Mouse (Mus musculus): ENCODE data around the gene Cryaa. TPM values are rescaled to one million over a fixed set of nuclear protein-coding genes. Genes with fewer than 3 reads are reported as not detected.
A peak's percentile ranks its signal among the peaks of the same experiment; 100 is the strongest.

Cryaa gene
- total RNA-seq (2014; fragmentation: Nextera tagmentation): not detected in 2 replicates
- not detected in 2 replicates for total RNA-seq (2017)

GRCm38 (mm10) chr17:31677507-31677906 is at the start of gene Cryaa:
Cryaa (plus strand) TSS chr17:31677807.
- no peak for ATAC-seq (replicated peaks; ENCODE audit: poor library complexity, severe bottlenecking)

GRCm38 (mm10) chr17:31627961-31628360 is 49.6 kb upstream of the Cryaa start:
- no peak for ATAC-seq (replicated peaks; ENCODE audit: poor library complexity, severe bottlenecking)

- ATAC-seq (replicated peaks; ENCODE audit: poor library complexity, severe bottlenecking): no peak
Observed at GRCm38 (mm10) chr17:31631081-31631800, 46.4 kb upstream of the Cryaa start.

- no peak for ATAC-seq (replicated peaks; ENCODE audit: poor library complexity, severe bottlenecking)
Observed at GRCm38 (mm10) chr17:31633007-31633406, 44.6 kb upstream of the Cryaa start.

- no peak for ATAC-seq (replicated peaks; ENCODE audit: poor library complexity, severe bottlenecking)
Observed at GRCm38 (mm10) chr17:31634896-31635295, 42.7 kb upstream of the Cryaa start.

DNA sequence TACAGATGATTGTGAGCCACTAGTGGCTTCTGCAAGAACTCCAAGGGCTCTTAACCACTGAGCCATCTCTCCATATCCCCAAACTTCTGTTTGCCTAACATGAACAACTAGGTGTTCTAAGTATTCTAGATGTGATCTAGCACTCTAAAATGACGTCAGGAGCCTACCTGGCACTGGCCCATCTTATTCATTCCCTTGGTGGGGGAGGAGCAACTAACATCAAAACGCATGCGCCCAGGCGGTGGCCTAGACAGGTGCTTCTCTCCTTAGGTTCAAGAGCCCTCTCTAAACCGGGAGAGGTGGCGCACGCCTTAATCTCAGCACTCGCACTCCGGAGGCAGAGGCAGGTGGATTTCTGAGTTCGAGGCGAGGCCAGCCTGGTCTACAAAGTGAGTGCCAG is 41.8 kb upstream of the Cryaa start:
- ATAC-seq (replicated peaks; ENCODE audit: poor library complexity, severe bottlenecking): no peak

DNA sequence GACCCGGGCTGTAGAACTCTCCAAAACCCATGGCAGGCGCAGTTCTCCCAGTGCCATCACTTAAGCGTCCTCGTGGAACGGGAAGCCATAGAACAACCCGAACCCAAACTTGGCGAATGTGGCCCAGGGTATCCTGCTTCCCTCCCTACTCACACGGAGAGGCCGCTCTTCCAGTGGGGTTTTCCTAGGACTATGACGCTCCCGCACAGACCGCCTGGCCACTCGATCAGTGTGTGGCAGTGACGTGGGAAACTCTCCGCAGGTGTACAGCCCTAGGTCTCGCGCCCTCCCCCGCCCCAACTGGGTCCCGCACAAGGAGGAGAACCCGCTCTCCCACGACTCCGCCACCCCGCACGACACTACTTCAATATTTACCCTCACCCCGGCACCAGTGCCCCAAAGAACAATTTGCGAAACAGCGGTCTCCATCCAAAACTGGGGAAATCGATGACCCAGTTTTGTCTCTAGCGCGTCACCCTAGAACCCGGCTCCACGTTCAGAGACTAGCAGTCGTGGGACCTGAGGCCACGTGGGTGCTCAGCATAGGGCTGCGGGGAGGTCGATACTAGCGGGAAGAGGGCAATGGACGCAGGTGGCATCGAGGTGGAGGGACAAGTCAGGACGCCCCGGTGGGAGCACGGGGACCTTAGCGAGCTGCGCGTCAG is 41.2 kb upstream of the Cryaa start:
- peak; percentile 23; the same call in 1 of the 2 replicates for ATAC-seq (replicated peaks; ENCODE audit: poor library complexity, severe bottlenecking)

DNA sequence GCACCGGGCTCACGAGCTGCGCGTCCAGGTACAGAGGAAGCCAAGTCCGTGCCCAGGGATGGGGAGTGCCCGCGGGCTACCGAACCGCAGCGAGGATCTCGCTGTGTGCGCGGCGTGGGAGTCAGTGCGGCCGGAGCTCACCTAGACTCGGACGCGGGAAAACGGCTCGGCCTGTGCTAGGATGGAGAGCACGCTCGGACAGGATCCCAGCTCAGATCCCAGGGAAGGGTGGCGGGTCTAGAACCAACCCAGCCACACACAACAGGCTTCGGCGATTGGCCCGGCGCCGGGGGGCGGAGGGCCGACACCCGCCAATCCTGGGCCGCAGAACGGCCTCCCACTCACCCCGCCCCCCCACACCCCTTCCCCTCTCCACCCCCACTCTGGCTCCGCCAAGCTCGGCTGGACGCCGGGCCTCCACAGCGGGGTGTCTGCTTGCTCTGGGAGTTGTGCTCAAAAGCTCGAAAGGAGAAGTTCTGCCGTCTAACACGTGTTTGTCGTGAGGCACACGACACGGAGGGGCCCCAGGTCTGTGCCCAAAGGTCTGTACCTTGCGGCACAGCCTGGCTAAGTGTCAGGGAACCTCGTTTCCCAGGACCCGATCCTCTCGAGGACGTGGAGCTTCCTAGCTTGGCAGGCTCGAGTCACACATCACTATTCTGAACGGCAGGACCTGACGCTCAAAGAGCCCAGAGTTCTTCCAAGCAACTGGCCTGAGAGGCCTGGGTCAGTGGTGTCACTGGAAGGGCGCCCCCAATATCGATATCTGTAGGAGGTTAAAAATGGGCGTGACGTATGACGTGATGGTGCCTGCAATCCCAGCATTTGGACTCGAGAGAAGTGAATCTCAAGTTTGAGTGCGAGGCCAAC is 40.4 kb upstream of the Cryaa start, which contains the start of gene Cbs:
TSS of gene Cbs (minus strand) at position 297 of the 870 bp plus-strand sequence.
- peak; percentile 76 for ATAC-seq (replicated peaks; ENCODE audit: poor library complexity, severe bottlenecking)

GRCm38 (mm10) chr17:31637866-31638570 is 39.6 kb upstream of the Cryaa start:
- no peak for ATAC-seq (replicated peaks; ENCODE audit: poor library complexity, severe bottlenecking)

DNA sequence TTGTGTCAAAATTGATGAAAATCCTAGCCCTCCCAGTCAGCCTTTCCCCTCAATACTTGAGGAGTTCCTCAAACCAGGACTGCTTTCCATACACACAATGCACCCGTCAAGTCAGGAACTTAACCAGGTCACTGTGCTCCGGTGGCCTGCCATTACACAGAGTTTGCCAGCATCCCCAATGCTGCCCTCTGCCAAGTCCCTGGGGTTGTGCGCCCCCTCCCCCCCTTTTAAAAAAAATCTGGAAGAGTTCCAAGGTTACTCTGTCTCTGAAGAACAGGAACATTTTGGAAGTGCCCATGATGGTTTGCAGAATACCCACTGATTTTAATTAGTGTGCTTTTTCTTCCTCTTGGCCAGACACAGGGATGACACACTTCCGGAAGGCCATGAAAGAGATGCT is 38.0 kb upstream of the Cryaa start:
- ATAC-seq (replicated peaks; ENCODE audit: poor library complexity, severe bottlenecking): no peak

DNA sequence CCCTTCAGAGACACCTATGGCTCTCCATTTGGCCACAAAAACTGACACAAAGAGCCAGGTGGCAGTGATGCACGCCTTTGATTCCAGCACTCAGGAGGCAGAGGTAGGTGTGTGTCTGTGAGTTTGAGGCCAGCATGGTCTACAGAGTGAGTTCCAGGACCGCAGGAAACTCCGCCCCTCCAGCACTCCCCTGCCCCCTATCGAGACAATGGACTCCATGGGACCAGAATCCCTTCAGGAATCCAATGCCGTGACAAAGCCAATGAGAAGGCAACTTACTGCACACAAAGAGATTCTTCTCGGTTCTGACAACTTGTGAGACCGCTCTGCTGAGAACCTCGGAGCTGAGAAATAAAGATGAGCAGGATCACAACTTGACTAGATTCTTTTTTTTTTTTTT is 35.3 kb upstream of the Cryaa start:
- no peak for ATAC-seq (replicated peaks; ENCODE audit: poor library complexity, severe bottlenecking)

- no peak for ATAC-seq (replicated peaks; ENCODE audit: poor library complexity, severe bottlenecking)
Observed at GRCm38 (mm10) chr17:31642913-31643312, 34.7 kb upstream of the Cryaa start.

DNA sequence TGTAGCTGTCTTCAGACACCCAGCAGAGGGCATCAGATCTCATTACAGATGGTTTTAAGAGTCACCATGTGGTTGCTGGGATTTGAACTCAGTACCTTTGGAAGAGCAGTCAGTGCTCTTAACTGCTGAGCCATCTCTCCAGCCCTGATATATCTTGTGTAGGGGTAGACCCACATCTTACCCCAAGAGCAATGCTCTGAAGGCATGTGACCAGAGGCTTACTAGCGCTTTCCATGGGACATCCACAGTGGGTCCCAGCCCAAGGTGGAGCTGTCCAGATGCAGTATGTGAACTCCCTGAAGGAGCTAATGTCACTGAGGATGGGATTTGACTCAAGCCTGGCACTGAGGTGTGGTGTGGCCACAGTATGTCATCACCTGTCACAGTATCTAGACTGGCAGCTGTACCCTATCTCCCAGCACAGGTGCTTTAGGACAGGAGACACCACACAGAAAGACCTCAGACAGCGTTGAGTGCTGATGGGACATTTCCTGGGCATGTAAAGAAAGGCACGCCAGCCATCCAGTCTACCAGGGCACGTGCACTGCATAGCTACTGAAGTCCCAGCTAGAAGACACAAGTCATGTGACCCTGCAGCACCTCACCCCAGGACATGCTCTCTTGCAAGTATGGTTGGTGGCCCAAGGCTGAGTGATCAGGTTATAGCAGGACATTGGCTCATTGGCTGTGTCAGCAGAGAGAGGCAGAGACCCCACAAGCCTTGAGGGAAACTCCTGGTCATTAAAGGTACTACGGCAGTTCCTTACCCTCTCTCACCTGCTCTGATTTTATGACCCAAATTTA is 31.2 kb upstream of the Cryaa start:
- no peak for ATAC-seq (replicated peaks; ENCODE audit: poor library complexity, severe bottlenecking)

GRCm38 (mm10) chr17:31652152-31652551 is 25.5 kb upstream of the Cryaa start:
- ATAC-seq (replicated peaks; ENCODE audit: poor library complexity, severe bottlenecking): no peak

DNA sequence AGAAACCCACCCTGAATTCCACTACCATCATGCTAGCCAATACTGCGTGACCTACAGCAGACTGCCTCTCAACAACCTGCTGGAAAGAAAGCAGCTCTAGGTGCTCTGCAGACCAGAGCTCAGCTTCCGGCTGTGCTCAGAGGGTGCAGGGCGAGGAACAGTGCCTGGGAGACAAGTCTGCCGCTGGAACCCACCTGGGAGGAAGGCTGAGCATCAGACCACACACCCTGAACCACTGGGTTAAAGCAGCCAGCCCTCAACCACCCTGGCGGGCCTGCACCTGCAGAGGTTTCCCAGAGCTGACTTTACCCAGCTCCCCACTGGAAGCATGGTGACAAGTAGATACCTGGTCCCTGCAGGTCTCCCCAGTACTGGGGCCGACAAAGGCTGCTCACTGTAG is 24.3 kb upstream of the Cryaa start:
- no peak for ATAC-seq (replicated peaks; ENCODE audit: poor library complexity, severe bottlenecking)

DNA sequence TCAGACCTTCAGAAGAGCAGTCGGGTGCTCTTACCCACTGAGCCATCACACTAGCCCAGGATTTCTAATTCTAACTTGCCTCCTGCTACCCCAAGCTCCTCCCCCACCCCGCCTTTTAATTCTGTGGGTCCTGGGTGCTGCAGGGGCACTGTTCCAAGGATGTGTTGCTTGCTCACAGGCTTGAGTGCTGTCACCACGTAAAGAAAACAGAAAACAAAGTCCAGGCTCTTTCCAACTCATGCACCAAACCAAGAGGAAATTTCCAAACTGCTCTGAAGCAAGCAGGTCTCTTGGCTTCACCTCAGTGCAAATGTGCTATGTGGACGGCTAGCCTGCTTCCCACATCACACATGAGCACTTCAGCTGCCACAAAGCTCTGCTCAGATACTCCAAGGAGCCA is 22.2 kb upstream of the Cryaa start:
- ATAC-seq (replicated peaks; ENCODE audit: poor library complexity, severe bottlenecking): no peak

DNA sequence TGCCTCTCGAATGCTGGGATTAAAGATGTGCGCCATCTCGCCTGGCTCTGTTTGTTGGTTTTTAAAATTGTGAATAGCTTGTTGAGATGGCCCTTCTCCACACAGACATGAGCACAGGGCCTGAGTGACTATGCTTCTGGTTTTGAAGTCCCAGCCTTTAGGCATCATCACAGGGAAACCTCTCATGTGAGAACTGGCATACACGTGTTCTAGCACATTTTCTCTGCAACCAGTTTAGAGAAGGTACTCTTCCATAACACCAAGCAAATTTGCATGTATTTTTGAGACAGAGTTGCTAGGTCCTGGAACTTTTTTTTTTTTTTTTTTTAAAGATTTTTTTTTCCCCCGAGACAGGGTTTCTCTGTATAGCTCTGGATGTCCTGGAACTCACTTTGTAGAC is 20.9 kb upstream of the Cryaa start:
- ATAC-seq (replicated peaks; ENCODE audit: poor library complexity, severe bottlenecking): no peak

GRCm38 (mm10) chr17:31657141-31657983 is 20.2 kb upstream of the Cryaa start:
- no peak for ATAC-seq (replicated peaks; ENCODE audit: poor library complexity, severe bottlenecking)

DNA sequence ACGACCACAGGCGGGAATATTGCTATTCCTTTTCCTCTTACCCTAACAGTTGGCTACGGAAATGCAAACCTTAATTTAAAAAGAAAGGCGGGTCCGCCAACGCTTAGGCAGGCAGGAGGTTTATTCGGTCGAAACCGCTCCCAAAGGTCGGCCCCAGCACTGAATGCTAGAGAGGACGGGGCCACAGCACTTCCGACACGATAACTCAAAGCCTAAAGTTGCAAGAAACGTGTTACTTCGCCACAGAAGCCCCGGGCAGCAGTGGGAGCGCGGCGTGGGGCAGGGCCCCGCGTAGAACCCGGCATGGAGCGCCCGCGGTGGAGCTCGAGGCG is 19.5 kb upstream of the Cryaa start:
- ATAC-seq (replicated peaks; ENCODE audit: poor library complexity, severe bottlenecking): no peak
